Mouse (Mus musculus) right cerebral cortex, postnatal 14 days (tissue): ENCODE measurements around the gene Foxn2.
"Not testable (repeated sequence)": the region's sequence is repeated elsewhere in the genome, so short reads cannot be mapped to it uniquely, and the experiment has no call there.

Experiments used
- DNase-seq: peaks from one replicate; pipeline ENCODE4 v3.0.0; 2022

The Foxn2 gene

DNA sequence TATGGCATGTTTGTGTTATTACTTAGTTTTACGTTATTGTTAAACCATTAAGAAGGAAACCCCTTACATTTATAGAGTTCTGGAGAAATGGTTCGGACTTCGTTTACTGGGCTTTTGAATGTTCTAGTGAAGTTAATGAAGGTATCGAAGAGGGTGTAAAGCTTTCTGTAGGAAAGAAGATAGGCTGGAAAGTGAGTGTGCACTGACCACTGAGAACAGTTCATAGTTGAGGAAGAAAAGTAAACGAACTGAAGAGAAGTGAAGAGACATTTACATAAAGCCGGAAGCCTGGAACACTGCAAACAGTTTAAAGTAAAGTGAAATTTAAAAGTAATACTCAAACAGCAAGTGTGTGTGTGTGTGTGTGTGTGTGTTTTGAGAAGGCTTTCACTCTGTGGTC, 2.1 kb downstream of the Foxn2 start:
- no peak for DNase-seq

DNA sequence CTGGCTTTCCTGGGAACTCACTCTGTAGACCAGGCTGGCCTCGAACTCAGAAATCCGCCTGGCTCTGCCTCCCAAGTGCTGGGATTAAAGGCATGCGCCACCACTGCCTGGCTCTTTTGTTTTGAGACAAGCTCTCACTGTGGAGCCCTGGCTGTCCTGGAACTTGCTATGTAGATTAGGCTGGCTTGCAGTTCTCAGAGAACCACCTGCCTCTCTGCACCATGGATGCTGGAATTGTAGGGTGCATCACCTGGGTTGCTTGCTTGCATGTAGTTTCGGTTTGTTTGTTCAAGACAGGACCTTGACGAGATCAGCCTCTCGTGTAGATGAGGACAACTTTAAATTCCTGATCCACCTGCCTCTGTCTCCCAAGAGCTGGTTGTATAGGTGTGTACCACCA, 2.7 kb downstream of the Foxn2 start:
- no peak for DNase-seq

DNA sequence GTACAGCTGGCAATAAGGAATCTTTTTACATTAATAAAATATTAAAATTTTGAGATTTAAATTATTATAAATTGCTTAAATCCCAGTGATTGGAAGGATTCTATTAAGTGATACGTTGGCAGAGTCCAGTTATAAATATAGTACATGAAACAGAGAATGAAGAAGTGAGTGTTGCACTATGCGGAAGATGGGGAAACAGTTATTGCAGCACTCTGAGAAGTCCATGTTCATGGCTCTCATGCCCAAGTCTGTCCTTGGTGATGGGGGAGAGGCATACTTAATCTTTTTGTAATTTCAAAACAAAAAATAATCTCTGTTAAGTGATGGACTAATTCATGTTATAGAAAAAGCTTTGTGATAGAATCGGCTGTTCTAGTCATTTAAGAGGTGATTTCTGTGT, 17.6 kb downstream of the Foxn2 start:
- DNase-seq: no peak

- no peak for DNase-seq
These were observed 19.0 kb downstream of the Foxn2 start for GRCm38 (mm10) chr17:88459516-88459915.

GRCm38 (mm10) chr17:88459916-88460901, 19.7 kb downstream of the Foxn2 start:
- DNase-seq: no peak

- DNase-seq: no peak
These were observed 22.1 kb downstream of the Foxn2 start for GRCm38 (mm10) chr17:88462658-88463057.

DNA sequence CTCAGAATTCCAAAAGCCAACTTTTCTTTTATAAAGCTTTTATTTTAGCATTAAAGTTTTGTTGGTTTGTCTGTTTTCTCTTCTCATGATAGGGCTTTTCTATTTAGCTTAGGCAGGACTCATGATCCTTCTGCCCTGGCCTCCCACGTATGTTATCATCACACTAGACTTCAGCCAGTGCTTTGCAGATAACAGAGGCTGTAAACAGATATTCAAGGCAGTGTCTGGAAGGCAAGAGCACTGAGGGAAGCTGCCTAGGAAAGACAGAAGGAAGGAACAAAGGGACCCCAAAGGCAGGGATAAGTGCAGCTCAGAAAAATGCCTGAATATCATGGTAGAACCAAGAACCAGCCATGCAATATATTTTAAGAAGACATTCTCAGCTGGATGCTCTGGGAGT, 26.1 kb downstream of the Foxn2 start:
- DNase-seq: no peak

GRCm38 (mm10) chr17:88467696-88468095, 27.2 kb downstream of the Foxn2 start:
- DNase-seq: no peak

GRCm38 (mm10) chr17:88468655-88469398, 28.3 kb downstream of the Foxn2 start:
- DNase-seq: not testable (repeated sequence)

- DNase-seq: peak; percentile 26
These were observed 33.3 kb downstream of the Foxn2 start for GRCm38 (mm10) chr17:88473766-88474165.

GRCm38 (mm10) chr17:88477165-88477564, 36.7 kb downstream of the Foxn2 start:
- no peak for DNase-seq

GRCm38 (mm10) chr17:88477699-88478098, 37.2 kb downstream of the Foxn2 start:
- no peak for DNase-seq

- no peak for DNase-seq
These were observed 38.5 kb downstream of the Foxn2 start for GRCm38 (mm10) chr17:88479040-88479439.

DNA sequence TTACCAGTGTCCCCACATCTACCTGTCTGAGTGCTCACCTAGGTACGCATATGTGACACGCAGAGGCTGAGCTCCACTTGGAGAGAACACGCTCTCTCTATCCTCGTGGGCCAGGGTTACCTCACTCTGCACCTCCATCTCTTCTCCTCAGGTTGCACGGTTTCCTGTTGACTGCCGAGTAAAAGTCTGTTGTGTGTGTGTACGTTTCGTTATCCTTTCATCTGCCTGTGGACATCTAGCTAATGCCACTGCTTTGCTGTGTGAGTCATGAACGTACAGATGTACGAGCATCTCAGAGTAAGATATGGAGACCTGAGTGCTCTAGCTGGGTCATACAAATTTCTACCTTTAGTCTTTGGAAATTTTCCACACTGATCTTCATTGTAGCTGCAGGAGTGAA, 39.9 kb downstream of the Foxn2 start:
- DNase-seq: no peak

DNA sequence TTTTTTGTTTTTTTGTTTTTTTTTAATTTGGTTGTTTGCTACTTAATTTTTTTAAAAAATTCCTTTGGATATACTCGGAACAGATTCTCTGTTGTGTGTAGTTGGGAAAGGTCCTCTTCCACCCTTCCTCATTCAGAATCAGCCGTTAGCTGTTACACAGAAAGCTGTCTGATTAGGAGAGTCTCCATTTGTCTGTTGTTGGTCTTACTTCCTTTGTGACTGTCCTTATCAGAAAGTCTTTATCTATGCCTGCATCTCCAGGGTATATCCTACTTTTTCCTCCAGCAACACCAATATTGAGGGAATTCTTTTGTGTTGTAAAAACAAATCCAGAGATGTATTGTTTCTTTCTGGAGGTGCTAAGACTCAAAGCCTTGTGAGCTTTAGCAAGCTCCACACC, 40.6 kb downstream of the Foxn2 start:
- no peak for DNase-seq

GRCm38 (mm10) chr17:88481587-88481986, 41.1 kb downstream of the Foxn2 start:
- DNase-seq: no peak

DNA sequence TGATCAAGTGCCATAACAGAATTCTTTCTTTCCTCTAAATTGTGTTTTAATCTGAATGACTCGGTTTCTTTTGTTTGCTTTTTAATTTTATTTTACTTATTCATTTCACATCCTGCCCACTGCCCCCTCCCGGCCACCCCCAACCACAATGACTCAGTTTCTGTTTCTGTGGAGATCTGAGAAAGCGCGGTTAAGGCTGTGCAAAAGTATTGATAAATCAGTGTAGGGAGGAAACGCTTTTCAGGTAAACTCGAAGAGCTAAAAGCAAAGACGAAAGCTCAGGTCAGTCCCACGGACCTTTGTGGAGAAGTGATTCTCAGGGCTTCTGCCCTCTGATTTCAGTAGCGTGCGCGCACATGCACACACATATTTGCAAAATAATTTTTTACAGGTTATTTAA, 44.0 kb downstream of the Foxn2 start:
- no peak for DNase-seq

DNA sequence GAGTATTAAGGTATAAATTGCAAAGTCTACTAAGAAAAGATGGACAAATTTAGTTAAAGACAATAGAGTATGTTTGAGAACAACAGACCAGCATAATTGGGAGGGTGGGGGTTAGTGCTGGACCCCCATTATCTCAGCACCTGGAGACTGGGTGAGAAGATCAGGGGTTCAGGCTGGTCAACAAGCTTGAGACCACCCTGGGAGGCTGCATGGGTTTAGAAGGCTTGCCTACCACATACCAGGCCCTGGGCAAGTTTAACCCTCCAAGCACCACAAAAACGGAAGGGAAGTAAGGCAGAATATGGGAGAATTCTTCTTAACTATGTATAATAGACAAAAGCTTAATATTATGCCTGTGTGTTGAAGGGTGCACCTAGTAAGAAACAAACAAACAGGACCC, 44.4 kb downstream of the Foxn2 start:
- DNase-seq: no peak

GRCm38 (mm10) chr17:88490546-88490945, 50.0 kb downstream of the Foxn2 start:
- no peak for DNase-seq

GRCm38 (mm10) chr17:88491366-88492106, 51.0 kb downstream of the Foxn2 start:
- DNase-seq: no peak

DNA sequence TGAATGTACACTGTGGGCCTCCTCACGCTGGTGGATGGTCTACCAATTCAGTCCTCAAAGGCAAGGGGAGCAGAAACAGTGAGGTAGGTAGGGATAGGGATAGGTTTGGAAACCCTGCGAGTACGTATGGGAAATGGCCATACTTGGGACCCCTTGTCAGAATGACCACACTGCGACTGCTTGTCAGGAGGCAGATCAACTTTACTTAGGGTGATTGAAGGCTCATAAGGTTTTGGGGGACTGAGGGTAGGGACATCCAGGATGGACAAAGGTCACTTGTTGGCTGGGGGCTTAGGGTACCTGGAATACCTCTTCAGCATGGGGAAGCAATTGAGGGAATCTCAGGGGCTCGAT, 51.6 kb downstream of the Foxn2 start:
- DNase-seq: no peak

DNA sequence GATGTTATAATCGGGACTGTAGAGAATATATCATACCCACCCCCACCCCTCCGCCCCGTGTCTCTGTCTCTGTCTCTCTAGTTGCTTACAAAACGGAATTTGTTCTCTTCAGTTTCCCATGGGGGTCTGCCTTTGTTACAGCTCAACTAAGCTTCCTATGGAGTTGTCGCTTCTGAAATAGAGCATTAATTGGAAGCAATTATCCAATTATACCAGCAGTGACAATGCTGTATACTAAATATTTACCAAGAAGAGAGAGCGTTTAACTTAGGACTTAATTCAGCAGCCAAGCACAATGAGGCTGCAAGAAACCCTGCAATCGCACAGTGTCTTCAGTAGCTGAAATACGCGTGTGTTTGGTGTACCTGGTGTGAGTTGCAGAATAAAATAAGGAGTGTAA, 53.0 kb downstream of the Foxn2 start:
- DNase-seq: no peak

DNA sequence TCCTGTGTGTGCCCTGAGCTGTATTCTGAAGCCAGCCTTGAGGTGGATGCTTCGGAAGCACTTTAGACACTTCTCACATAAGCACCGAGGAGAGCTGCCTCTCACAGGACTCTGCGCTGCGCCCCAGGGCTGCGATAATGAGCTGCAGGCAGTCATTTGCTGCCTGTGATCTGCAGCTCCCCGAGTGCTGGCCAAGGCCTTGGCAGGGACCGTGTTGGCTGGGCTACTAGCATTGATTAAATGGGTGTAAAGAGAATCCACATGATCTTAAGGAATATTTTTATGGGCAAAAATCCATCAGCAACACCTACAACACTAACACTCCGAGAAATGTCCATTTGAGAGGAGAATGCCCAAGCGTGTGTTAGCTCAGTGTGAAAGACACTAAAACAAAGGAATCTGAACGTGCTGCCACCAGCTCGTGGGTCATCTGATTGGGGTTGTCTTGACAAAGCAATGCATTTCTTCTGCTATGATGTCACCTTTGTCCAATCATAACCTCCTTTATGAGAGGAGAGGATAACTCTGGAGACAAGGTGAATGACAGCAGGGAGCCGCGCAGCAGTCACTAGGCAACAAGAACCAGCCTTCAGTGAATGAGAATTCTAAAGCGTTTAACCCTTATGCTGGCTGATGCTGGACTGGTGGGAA, 53.7 kb downstream of the Foxn2 start:
- peak; percentile 39 for DNase-seq
